Mouse (Mus musculus): ENCODE measurements around the gene Olfr412.

Gene Olfr412

GRCm38 (mm10) chr11:74361769-74362168 is at the start of gene Olfr412:
Olfr412 (plus strand) TSS chr11:74362069.
- no peak for DNase-seq

DNA sequence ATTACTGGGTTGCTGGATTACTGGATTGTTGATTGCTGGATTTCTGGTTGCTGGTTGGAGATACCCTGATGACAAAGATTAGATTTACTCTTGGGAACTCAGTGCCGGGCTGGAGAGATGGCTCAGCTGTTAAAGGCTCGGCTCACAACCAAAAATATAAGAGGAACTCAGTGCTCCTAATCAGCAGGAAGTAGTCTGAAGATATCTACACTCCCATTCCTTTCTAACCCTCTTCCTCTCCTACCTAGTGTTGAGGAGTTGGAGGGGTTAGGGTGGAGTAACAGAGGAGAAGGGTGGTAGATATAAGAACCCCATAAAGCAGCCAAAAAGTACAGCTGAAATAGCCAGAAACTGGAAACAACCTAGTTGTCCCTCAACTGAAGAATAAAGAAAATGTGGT is 35.8 kb upstream of the Olfr412 start:
- no peak for DNase-seq

- DNase-seq: no peak
Observed at GRCm38 (mm10) chr11:74328781-74329180, 33.1 kb upstream of the Olfr412 start.

DNA sequence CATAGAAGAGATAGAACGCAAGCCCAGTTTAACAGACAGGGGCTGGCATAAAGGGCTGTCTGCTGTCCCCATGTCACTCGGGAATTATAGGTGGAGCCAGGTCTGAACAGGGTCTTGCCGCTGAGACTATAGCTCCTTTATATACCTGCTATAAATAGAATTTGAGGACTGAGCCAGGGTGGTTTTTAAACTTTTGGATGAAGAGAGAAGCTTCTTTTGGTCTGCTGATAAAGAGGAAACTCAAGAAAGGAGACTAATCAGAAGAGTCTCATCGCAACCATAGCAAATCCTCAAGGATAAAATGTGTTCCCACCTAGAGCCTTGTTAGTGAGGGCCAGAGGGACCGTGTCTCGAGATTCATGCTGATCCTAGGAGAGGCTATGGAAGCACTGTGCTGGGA is 23.9 kb upstream of the Olfr412 start, which contains the start of gene Olfr410:
Gene Olfr410 (minus strand): TSS at position 101 of the 400 bp plus-strand sequence.
- DNase-seq: no peak

DNA sequence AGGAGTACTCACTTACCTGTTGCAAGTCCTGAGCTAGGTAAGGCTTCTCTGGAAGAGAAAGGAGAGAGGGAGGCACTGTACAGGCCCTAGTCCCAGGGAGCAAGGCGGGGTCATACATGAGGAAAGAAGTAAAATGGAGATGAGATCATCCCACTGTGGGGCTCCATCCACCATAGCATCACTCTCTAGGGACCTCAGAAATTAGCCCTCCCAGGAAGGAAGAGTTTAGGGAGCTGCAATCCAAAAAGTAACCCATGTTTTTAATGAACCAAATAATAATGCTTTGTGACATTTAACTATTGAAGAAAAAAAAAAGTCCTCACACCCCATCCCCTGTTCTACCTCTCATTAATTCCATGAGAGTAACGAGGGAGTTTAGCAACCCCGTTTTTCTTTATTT is 9.3 kb upstream of the Olfr412 start, which contains the start of gene Olfr411:
Gene Olfr411 (minus strand): TSS at position 101 of the 400 bp plus-strand sequence.
- no peak for DNase-seq

- peak; percentile 79 for DNase-seq
Observed at GRCm38 (mm10) chr11:74371393-74372100, 9.7 kb downstream of the Olfr412 start.

DNA sequence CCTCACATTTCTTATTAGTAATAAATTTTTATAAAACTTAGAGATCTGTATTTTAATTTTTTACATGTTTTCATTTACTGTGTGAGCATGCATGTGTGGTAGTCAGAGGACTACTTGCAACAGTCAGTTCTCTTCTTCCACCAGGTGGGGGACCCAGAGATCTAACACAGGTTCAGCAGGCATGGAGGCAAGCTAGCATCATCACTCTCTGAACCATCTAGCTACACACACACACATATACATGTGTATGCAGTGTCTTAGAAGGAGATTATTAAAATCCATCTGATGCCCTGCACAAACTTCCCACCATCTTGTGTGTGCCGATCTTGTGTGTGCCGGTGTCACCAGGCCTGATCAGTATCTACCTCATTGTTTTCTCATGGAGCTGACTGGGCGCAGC is 15.0 kb downstream of the Olfr412 start:
- DNase-seq: peak; percentile 60

- DNase-seq: no peak
Observed at GRCm38 (mm10) chr11:74379166-74379873, 17.5 kb downstream of the Olfr412 start.

DNA sequence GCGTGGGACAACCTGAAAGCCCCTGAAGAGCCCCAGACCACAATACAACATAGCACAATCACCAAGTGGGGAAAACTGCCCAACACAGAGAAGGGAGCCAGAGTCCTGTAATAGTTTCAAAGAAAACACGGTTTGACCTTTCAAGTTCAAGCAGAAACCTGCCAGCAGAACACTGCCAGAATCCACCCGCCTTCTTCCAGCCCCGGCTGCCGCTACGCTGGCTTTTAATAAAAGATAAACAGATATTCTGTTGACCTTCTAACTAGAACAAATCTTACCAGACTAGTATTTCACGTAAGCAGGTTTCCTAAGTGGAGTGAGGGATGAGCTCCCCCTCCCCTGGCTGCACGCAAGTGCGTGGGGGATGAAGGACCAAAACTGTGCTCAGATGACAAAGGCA is 23.8 kb downstream of the Olfr412 start:
- DNase-seq: no peak

GRCm38 (mm10) chr11:74387203-74387602 is 25.3 kb downstream of the Olfr412 start:
- DNase-seq: no peak

GRCm38 (mm10) chr11:74391899-74392298 is 30.0 kb downstream of the Olfr412 start:
- no peak for DNase-seq

DNA sequence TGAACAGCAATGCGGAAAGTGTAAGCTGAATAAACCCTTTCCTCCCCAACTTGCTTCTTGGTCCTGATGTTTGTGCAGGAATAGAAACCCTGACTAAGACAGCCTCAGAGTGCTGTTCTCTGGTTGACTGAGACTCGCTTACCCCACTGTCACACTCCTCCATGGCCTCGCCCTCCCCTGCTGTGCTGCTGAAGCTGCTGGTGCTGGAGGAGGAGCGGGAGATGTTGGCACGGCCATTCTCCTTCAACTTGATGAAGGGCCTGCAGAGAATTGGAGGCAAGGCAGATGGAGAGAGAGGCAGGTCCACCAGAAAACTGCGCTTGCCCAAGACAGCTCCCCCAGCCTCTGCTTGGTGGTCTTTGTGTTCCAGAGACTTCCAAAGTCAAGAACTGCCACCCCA is 31.0 kb downstream of the Olfr412 start:
- DNase-seq: no peak

DNA sequence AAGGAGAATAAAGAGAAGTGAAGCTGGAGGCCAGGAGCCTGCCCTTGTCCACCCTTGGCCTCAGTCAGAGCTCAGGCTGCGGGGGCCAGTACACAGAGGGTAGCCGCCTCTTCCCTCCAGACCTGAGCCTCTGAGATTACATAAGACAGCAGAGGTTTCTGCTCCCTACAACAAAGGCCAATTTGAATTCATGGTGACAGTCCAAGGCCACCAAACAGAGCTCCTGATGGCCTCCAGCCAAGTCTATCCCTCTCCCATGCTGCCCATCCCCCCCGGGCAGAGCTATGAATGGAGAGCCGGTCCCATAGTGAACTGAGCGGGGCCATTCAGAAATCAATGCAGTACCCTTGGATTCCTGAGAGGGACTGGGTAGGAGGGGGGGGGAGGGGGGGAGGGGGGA is 31.6 kb downstream of the Olfr412 start:
- DNase-seq: no peak

- no peak for DNase-seq
Observed at GRCm38 (mm10) chr11:74395583-74395982, 33.7 kb downstream of the Olfr412 start.

- DNase-seq: peak; percentile 21
Observed at GRCm38 (mm10) chr11:74402126-74402525, 40.3 kb downstream of the Olfr412 start.

DNA sequence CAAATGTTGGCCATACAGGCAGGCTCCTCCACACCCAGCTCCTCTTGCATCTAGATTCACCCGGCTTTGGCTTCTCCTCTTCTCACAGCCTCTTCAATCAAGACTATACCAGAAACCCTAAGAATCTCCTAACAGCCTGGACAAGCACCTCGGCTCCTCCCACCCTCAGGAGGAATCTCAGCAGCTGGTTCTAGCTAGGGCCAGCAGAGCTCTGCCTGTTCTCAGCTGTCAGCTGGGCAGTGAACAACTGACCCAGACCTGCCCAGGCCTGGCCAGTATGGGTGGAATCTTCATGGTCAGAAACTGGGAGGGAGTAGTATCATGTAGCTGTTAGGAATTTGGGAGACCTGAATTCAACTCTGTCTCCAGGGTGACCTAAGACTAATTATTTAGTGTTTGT is 42.3 kb downstream of the Olfr412 start:
- peak; percentile 22 for DNase-seq

DNA sequence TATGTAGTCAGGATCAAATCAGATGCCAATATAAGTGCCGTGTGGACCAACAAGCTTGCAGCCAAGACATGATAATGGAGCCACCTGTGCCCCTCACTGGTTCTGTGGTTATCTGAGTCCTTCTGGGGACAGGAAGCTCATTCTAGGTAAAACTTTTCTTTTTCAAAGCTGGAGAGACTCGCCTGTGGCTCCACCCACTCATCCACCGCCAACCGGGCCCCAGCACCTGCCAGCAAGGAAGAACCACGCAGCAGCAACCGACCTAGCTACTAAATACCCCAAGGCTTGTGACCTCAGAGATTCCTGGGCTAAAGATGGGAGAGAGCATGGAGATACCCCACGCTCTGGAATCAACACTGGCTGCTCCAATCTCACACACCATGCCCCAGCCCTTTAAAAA is 43.3 kb downstream of the Olfr412 start:
- no peak for DNase-seq

GRCm38 (mm10) chr11:74408587-74409446 is 46.9 kb downstream of the Olfr412 start:
- DNase-seq: peak; percentile 89

GRCm38 (mm10) chr11:74409447-74409754 is 47.5 kb downstream of the Olfr412 start:
- DNase-seq: no peak

GRCm38 (mm10) chr11:74409757-74410174 is 47.9 kb downstream of the Olfr412 start:
- peak; percentile 59 for DNase-seq

DNA sequence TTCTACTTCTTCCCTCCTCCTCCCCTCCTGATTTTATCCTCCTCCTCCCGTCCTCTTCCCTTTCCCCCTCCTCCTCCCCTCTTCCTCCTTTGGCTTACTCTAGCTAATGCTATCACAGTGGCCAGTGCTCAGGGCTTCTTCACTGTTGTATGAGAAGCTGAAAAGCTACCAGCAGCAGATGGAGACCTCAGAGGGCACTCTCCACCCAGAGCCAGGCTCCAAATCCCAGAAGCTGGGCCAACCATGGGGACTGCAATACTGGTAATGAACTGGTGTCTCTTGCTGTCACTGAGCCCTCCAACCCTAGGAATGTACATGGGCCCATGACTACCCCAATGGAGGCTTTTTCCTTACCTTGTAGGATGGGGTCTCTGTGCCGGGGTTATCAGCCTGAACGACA is 50.1 kb downstream of the Olfr412 start:
- no peak for DNase-seq

GRCm38 (mm10) chr11:74412462-74412861 is 50.6 kb downstream of the Olfr412 start:
- DNase-seq: no peak

DNA sequence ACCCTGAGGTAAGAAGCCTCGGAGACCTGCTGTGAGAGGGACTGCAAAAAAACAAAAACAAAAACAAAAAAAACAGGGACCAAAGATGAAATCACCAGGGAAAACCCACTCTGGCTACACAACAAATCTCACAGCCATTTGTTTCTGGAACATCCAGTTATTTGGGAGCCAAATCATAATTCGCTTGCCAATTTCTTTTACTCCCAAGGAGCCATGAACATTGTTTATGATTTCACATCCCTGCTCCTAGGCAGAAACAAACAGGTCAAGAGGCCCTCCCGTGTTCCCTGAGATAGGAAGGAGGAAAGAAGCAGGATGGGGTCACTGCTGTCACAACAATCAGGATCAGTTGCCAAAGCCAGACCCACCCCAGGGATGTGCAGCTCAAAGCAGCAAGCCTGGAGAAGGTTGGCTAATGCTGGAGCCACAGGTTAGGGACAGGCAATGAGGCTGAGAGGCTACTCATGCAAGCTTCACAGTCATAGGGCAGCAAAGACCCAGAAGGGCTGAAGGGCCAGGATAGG is 51.6 kb downstream of the Olfr412 start:
- DNase-seq: no peak

Measured in lung, postnatal 10 days (tissue).